Mouse (Mus musculus) heart, embryonic 14.5 days (tissue): Measurements from ENCODE around the gene Fam117a. TPM values are rescaled to one million over a fixed set of nuclear protein-coding genes. Genes with fewer than 3 reads are reported as not detected.

Source experiments
- ATAC-seq: fragments of 200-750 bp; cut with Nextera tagmentation; 2 replicates; pipeline ENCODE4 v1.8.0; 2017; ENCODE audit warnings: low read depth, moderate TSS enrichment; ENCODE audit not compliant: insufficient number of reproducible peaks, insufficient read depth, low FRiP score
- H3K27ac ChIP-seq, 2 experiments: fragments of 200-500 bp in 1 of 2; fragments of 300-500 bp in 1 of 2; sonication (generic) in 1 of 2; replicated peaks in 1 of 2; 2 replicates each; pipeline ENCODE4 v1.5.1; 2012 to 2014; ENCODE audit warnings: low read depth in 2 of 2, low read length in 2 of 2, control low read depth in 1 of 2, mild to moderate bottlenecking in 1 of 2, mixed read lengths in 1 of 2; ENCODE audit not compliant: control insufficient read depth in 1 of 2, insufficient read depth in 1 of 2
- H3K27me3 ChIP-seq: fragments of 300-500 bp; sonication (generic); 2 replicates; pipeline ENCODE4 v1.6.1; 2014; ENCODE audit warnings: mild to moderate bottlenecking, low read length, control low read depth; ENCODE audit not compliant: control insufficient read depth, insufficient read depth
- H3K36me3 ChIP-seq: fragments of 300-500 bp; sonication (generic); 2 replicates; pipeline ENCODE4 v1.6.1; 2014; ENCODE audit warnings: mild to moderate bottlenecking, control low read depth, low read length, mixed read lengths; ENCODE audit not compliant: control insufficient read depth, insufficient read depth
- H3K4me1 ChIP-seq, 2 experiments: fragments of 200-500 bp in 1 of 2; fragments of 300-500 bp in 1 of 2; sonication (generic) in 1 of 2; 2 replicates each; pipeline ENCODE4 v1.6.1; 2012 to 2014; ENCODE audit warnings: low read length in 2 of 2, control low read depth in 1 of 2, mixed read lengths in 1 of 2; ENCODE audit not compliant: control insufficient read depth in 2 of 2, insufficient read depth in 2 of 2
- H3K4me2 ChIP-seq: fragments of 300-500 bp; sonication (generic); 2 replicates; pipeline ENCODE4 v1.6.1; 2014; ENCODE audit warnings: mild to moderate bottlenecking, low read length
- H3K4me3 ChIP-seq, 2 experiments: fragments of 200-500 bp in 1 of 2; fragments of 300-500 bp in 1 of 2; sonication (generic) in 1 of 2; 2 replicates each; pipeline ENCODE4 v1.5.1; 2012 to 2014; ENCODE audit warnings: low read length in 2 of 2, mild to moderate bottlenecking in 2 of 2, control low read depth in 1 of 2, low read depth in 1 of 2, moderate library complexity in 1 of 2; ENCODE audit not compliant: control insufficient read depth in 1 of 2, insufficient read depth in 1 of 2
- H3K9ac ChIP-seq: fragments of 300-500 bp; sonication (generic); 2 replicates; pipeline ENCODE4 v1.6.1; 2014; ENCODE audit warnings: mild to moderate bottlenecking, low read length
- H3K9me3 ChIP-seq: fragments of 300-500 bp; sonication (generic); 2 replicates; pipeline ENCODE4 v1.6.1; 2016; ENCODE audit warnings: low read length, control low read depth; ENCODE audit not compliant: control insufficient read depth
- WGBS: fragments of 180-500 bp; shearing (Covaris S2); extraction: QIAGEN DNeasy Blood & Tissue Kit; methylation state at CpG from one replicate; pipeline ENCODE4 v1.1.7; 2014; 5-methylcytosine and 5-hydroxymethylcytosine counted together
- polyA plus RNA-seq: library from polyadenylated mRNA; unstranded; fragments of >200 nt; fragmentation: Nextera tagmentation; extraction: Ambion mirVana; gene quantifications from 2 replicates; pipeline ENCODE4 v1.2.1, GENCODE M21; 2014

Fam117a gene
- polyA plus RNA-seq, 1 experiment from 2014 or later = 6.3 TPM

- Histone ChIP-seq H3K4me3 (no peak overlapping the region), H3K9me3 (no peaks in the 10 kb centered on the region), H3K27me3 (no peaks in the 10 kb centered on the region), H3K9ac (no peak overlapping the region), H3K27ac (no peak overlapping the region), H3K4me1 (peaks cover 3 to 18% of the 10 kb centered on the region in 2 experiments; a peak in 3 of 4 replicates), H3K36me3 (no peaks in the 10 kb centered on the region), H3K4me2 (no peak overlapping the region)
- ATAC-seq = no peak
- WGBS = 84% methylated on average over 3 of the region's 3 CpGs
These were observed 75.8 kb downstream of the Fam117a start for GRCm38 (mm10) chr11:95412615-95413014.

- Histone ChIP-seq H3K27ac (peak within 1 kb of the TSS; percentile 96 to 97), H3K4me3 (peak within 1 kb of the TSS; percentile 67 to 68), H3K4me2 (peak within 1 kb of the TSS; percentile 82), H3K36me3 (0 out of 2 replicates have a peak, but pooled peaks cover 3% of the 10 kb centered on the region), H3K4me1 (peaks cover 3 to 18% of the 10 kb centered on the region in 2 experiments; a peak in 3 of 4 replicates), H3K9me3 (no peaks in the 10 kb centered on the region), H3K9ac (peak within 1 kb of the TSS; percentile 83), H3K27me3 (no peaks in the 10 kb centered on the region)
- 3% methylated on average over 47 of the region's 58 CpGs for WGBS
- ATAC-seq = peak; percentile 79
These were observed 77.1 kb downstream of the Fam117a start, which contains the start of gene Spop for GRCm38 (mm10) chr11:95413641-95414535. Gene Spop (plus strand): TSS chr11:95414080.

- peak overlapping the region; percentile 83 for H3K9ac ChIP-seq
- H3K9me3 ChIP-seq = no peaks in the 10 kb centered on the region
- 0% methylated on average over 28 of the region's 28 CpGs for WGBS
These were observed 77.8 kb downstream of the Fam117a start for GRCm38 (mm10) chr11:95414536-95415161.

GRCm38 (mm10) chr11:95415931-95416330 lies 79.1 kb downstream of the Fam117a start:
- no peak for ATAC-seq
- no peaks in the 10 kb centered on the region for H3K9me3 ChIP-seq
- H3K4me1 ChIP-seq = peaks cover 3 to 18% of the 10 kb centered on the region in 2 experiments; a peak in 3 of 4 replicates
- 0 out of 2 replicates have a peak, but pooled peaks cover 7% of the 10 kb centered on the region for H3K36me3 ChIP-seq
- no peak overlapping the region for H3K27ac ChIP-seq
- peak overlapping the region; percentile 82 for H3K4me2 ChIP-seq
- H3K4me3 ChIP-seq = peak overlapping the region in 1 of 2 experiments; percentile 68; a peak in 1 of 4 replicates
- peak overlapping the region; percentile 83; the same call in 1 of the 2 replicates for H3K9ac ChIP-seq
- H3K27me3 ChIP-seq = no peaks in the 10 kb centered on the region

More at GRCm38 (mm10) chr11:95414536-95415161, 77.8 kb downstream of the Fam117a start:
- ATAC-seq = peak; percentile 87
- Histone ChIP-seq H3K27ac (peak overlapping the region; percentile 96 to 97), H3K36me3 (0 out of 2 replicates have a peak, but pooled peaks cover 7% of the 10 kb centered on the region), H3K4me2 (peak overlapping the region; percentile 82), H3K4me1 (peaks cover 3 to 18% of the 10 kb centered on the region in 2 experiments; a peak in 3 of 4 replicates), H3K4me3 (peak overlapping the region; percentile 67 to 68), H3K27me3 (no peaks in the 10 kb centered on the region)

GRCm38 (mm10) chr11:95417341-95417740 lies 80.5 kb downstream of the Fam117a start:
- H3K4me3 ChIP-seq = no peak overlapping the region
- 0 out of 2 replicates have a peak, but pooled peaks cover 10% of the 10 kb centered on the region for H3K36me3 ChIP-seq
- H3K27me3 ChIP-seq = no peaks in the 10 kb centered on the region
- H3K27ac ChIP-seq = no peak overlapping the region
- no peaks in the 10 kb centered on the region for H3K9me3 ChIP-seq
- no peak overlapping the region for H3K4me2 ChIP-seq
- 83% methylated on average over 5 of the region's 5 CpGs for WGBS
- ATAC-seq = no peak
- no peak overlapping the region for H3K9ac ChIP-seq
- H3K4me1 ChIP-seq = peaks cover 3 to 18% of the 10 kb centered on the region in 2 experiments; a peak in 3 of 4 replicates

- WGBS = 84% methylated on average over 2 of the region's 2 CpGs
- Histone ChIP-seq H3K36me3 (0 out of 2 replicates have a peak, but pooled peaks cover 10% of the 10 kb centered on the region), H3K4me1 (peaks cover 2 to 11% of the 10 kb centered on the region in 2 experiments; a peak in 3 of 4 replicates), H3K4me3 (no peak overlapping the region), H3K27me3 (no peaks in the 10 kb centered on the region), H3K4me2 (no peak overlapping the region), H3K9ac (no peak overlapping the region), H3K9me3 (no peaks in the 10 kb centered on the region), H3K27ac (no peak overlapping the region)
- ATAC-seq = no peak
These were observed 84.1 kb downstream of the Fam117a start for GRCm38 (mm10) chr11:95420880-95421435.

- no peaks in the 10 kb centered on the region for H3K9me3 ChIP-seq
- no peak for ATAC-seq
- 79% methylated on average over 3 of the region's 3 CpGs for WGBS
- no peaks in the 10 kb centered on the region for H3K27me3 ChIP-seq
- no peak overlapping the region for H3K27ac ChIP-seq
- H3K4me2 ChIP-seq = no peak overlapping the region
- no peak overlapping the region for H3K4me3 ChIP-seq
- 0 out of 2 replicates have a peak, but pooled peaks cover 10% of the 10 kb centered on the region for H3K36me3 ChIP-seq
- no peak overlapping the region for H3K9ac ChIP-seq
- H3K4me1 ChIP-seq = 0 out of 4 replicates have a peak, but pooled peaks cover 0 to 3% of the 10 kb centered on the region in 2 experiments
These were observed 86.7 kb downstream of the Fam117a start for GRCm38 (mm10) chr11:95423505-95423904.
